Mouse (Mus musculus) neural tube, embryonic 14.5 days (tissue): ENCODE measurements at regions not wholly inside any gene's neighbourhood (a gene's known extent, or its start where the extent isn't known, plus 50 kb on each side); places are given as distances from the start of the nearest gene placed in this dataset.
"Not testable (repeated sequence)": the region's sequence is repeated elsewhere in the genome, so short reads cannot be mapped to it uniquely, and the experiment has no call there.

ENCODE experiments used
- ATAC-seq: fragments of 200-750 bp; cut with Nextera tagmentation; 2 replicates; pipeline ENCODE4 v1.8.0; 2017; ENCODE audit warnings: low read depth, mild to moderate bottlenecking, moderate TSS enrichment, moderate library complexity
- H3K27ac ChIP-seq: fragments of 300-500 bp; sonication (generic); 2 replicates; pipeline ENCODE4 v1.5.1; 2014; ENCODE audit warnings: low read depth, mild to moderate bottlenecking, control low read depth, low read length, moderate library complexity, mixed read lengths
- H3K27me3 ChIP-seq: fragments of 300-500 bp; sonication (generic); 2 replicates; pipeline ENCODE4 v1.6.1; 2014; ENCODE audit warnings: low read length; ENCODE audit not compliant: control insufficient read depth, insufficient read depth
- H3K36me3 ChIP-seq: fragments of 300-500 bp; sonication (generic); 2 replicates; pipeline ENCODE4 v1.6.1; 2014; ENCODE audit warnings: low read length, mixed read lengths; ENCODE audit not compliant: control insufficient read depth, insufficient read depth
- H3K4me1 ChIP-seq: fragments of 300-500 bp; sonication (generic); 2 replicates; pipeline ENCODE4 v1.6.1; 2014; ENCODE audit warnings: low read length; ENCODE audit not compliant: control insufficient read depth, insufficient read depth
- H3K4me2 ChIP-seq: fragments of 300-500 bp; sonication (generic); 2 replicates; pipeline ENCODE4 v1.6.1; 2014; ENCODE audit warnings: mild to moderate bottlenecking, low read depth, low read length, control low read depth
- H3K4me3 ChIP-seq: fragments of 300-500 bp; sonication (generic); 2 replicates; pipeline ENCODE4 v1.5.1; 2014; ENCODE audit warnings: low read depth, low read length, control low read depth, mixed read lengths
- H3K9ac ChIP-seq: fragments of 300-500 bp; sonication (generic); replicated peaks from 2 replicates; pipeline ENCODE4 v1.6.1; 2014; ENCODE audit warnings: low read depth, mild to moderate bottlenecking, control low read depth, low read length, mixed read lengths
- H3K9me3 ChIP-seq: fragments of 300-500 bp; sonication (generic); 2 replicates; pipeline ENCODE4 v1.6.1; 2016; ENCODE audit warnings: low read length; ENCODE audit not compliant: control insufficient read depth
- WGBS: fragments of 180-500 bp; shearing (Covaris S2); extraction: QIAGEN DNeasy Blood & Tissue Kit; methylation state at CpG from one replicate; pipeline ENCODE4 v1.1.7; 2014; 5-methylcytosine and 5-hydroxymethylcytosine counted together

- H3K36me3 ChIP-seq, H3K27ac ChIP-seq, H3K4me1 ChIP-seq, H3K9me3 ChIP-seq, ATAC-seq, H3K4me2 ChIP-seq, H3K9ac ChIP-seq, H3K4me3 ChIP-seq, H3K27me3 ChIP-seq: not testable (repeated sequence)
- WGBS = no CpG with 5 or more reads among the region's 3 CpGs
Observed at GRCm38 (mm10) chr14:52944925-52945324, 449.4 kb upstream of the Olfr1507 start.

GRCm38 (mm10) chr14:52942438-52942837 is 446.9 kb upstream of the Olfr1507 start:
- H3K9me3 ChIP-seq, H3K36me3 ChIP-seq, H3K27me3 ChIP-seq, H3K27ac ChIP-seq, H3K4me3 ChIP-seq, H3K9ac ChIP-seq, H3K4me2 ChIP-seq, H3K4me1 ChIP-seq, ATAC-seq: not testable (repeated sequence)

GRCm38 (mm10) chr14:52941747-52942146 is 446.2 kb upstream of the Olfr1507 start:
- not testable (repeated sequence) for H3K36me3 ChIP-seq, H3K9ac ChIP-seq, H3K4me3 ChIP-seq, ATAC-seq, H3K27me3 ChIP-seq, H3K27ac ChIP-seq, H3K4me2 ChIP-seq, H3K4me1 ChIP-seq, H3K9me3 ChIP-seq
- no CpG with 5 or more reads among the region's 1 CpGs for WGBS

- not testable (repeated sequence) for H3K4me2 ChIP-seq, H3K4me1 ChIP-seq, ATAC-seq
Observed at GRCm38 (mm10) chr14:52920138-52920537, 424.6 kb upstream of the Olfr1507 start.

GRCm38 (mm10) chr14:52913814-52914213 is 418.3 kb upstream of the Olfr1507 start:
- ATAC-seq, H3K4me2 ChIP-seq, H3K9me3 ChIP-seq, H3K4me1 ChIP-seq, H3K4me3 ChIP-seq, H3K9ac ChIP-seq, H3K27me3 ChIP-seq, H3K36me3 ChIP-seq, H3K27ac ChIP-seq: not testable (repeated sequence)
- WGBS = no CpG with 5 or more reads among the region's 1 CpGs

More at GRCm38 (mm10) chr14:52920138-52920537, 424.6 kb upstream of the Olfr1507 start:
- not testable (repeated sequence) for H3K27ac ChIP-seq, H3K9me3 ChIP-seq, H3K36me3 ChIP-seq, H3K4me3 ChIP-seq, H3K9ac ChIP-seq, H3K27me3 ChIP-seq
- no CpG with 5 or more reads among the region's 5 CpGs for WGBS

GRCm38 (mm10) chr14:52899629-52900028 is 404.1 kb upstream of the Olfr1507 start:
- H3K36me3 ChIP-seq, H3K4me3 ChIP-seq, H3K9ac ChIP-seq, H3K27ac ChIP-seq, H3K4me2 ChIP-seq, H3K4me1 ChIP-seq, ATAC-seq, H3K9me3 ChIP-seq, H3K27me3 ChIP-seq: not testable (repeated sequence)
- WGBS = no CpG with 5 or more reads among the region's 3 CpGs

GRCm38 (mm10) chr14:52898310-52898709 is 402.8 kb upstream of the Olfr1507 start:
- not testable (repeated sequence) for H3K36me3 ChIP-seq, H3K27me3 ChIP-seq, H3K27ac ChIP-seq, ATAC-seq, H3K4me1 ChIP-seq, H3K4me2 ChIP-seq, H3K9ac ChIP-seq, H3K9me3 ChIP-seq, H3K4me3 ChIP-seq

- no CpG with 5 or more reads among the region's 3 CpGs for WGBS
- not testable (repeated sequence) for ATAC-seq, H3K4me3 ChIP-seq, H3K27me3 ChIP-seq, H3K9me3 ChIP-seq, H3K36me3 ChIP-seq, H3K27ac ChIP-seq, H3K4me1 ChIP-seq, H3K9ac ChIP-seq, H3K4me2 ChIP-seq
Observed at GRCm38 (mm10) chr14:52879978-52880377, 384.4 kb upstream of the Olfr1507 start.

- H3K9me3 ChIP-seq, ATAC-seq, H3K27ac ChIP-seq, H3K4me1 ChIP-seq, H3K36me3 ChIP-seq, H3K4me3 ChIP-seq, H3K4me2 ChIP-seq, H3K27me3 ChIP-seq, H3K9ac ChIP-seq: not testable (repeated sequence)
- WGBS = no CpG with 5 or more reads among the region's 3 CpGs
Observed at GRCm38 (mm10) chr14:52863841-52864240, 368.3 kb upstream of the Olfr1507 start.

- H3K36me3 ChIP-seq, H3K4me3 ChIP-seq, H3K27me3 ChIP-seq, H3K27ac ChIP-seq, ATAC-seq, H3K9ac ChIP-seq, H3K4me2 ChIP-seq, H3K9me3 ChIP-seq, H3K4me1 ChIP-seq: not testable (repeated sequence)
Observed at GRCm38 (mm10) chr14:52863107-52863506, 367.6 kb upstream of the Olfr1507 start.
